13 mouse cellular contexts compared by ENCODE assay signal in genomic region chr6:37401928-37402327, GRCm38 (mm10). TPM values are rescaled to one million over a fixed set of nuclear protein-coding genes. Genes with fewer than 3 reads are reported as not detected.
A peak's percentile ranks its signal among the peaks of the same experiment; 100 is the strongest.
DNase-seq lines count a peak whose midpoint lies in the region; ATAC-seq and TF ChIP-seq lines count a peak whose summit lies in the region.
"Had no signal": no experiment of that assay in that cellular context is flagged by ENCODE, and none has a peak within 500 bp of the region (broad histone marks: within the 10 kb centered on the region; RNA-seq: fewer than 3 reads in every experiment).

No protein-coding gene starts in this region.

- no peak for ATAC-seq in hindbrain, embryonic 12.5 days (ENCODE audit: low FRiP score)
- peak; percentile 14 for ATAC-seq in Patski

- peaks cover 48% of the 10 kb centered on the region for H3K4me1 ChIP-seq in hindbrain, embryonic 10.5 days (replicated peaks)
- H3K4me1 ChIP-seq in hindbrain, embryonic 12.5 days, result peaks cover 16% of the 10 kb centered on the region
- peaks cover 39% of the 10 kb centered on the region for H3K4me1 ChIP-seq in embryonic fibroblast, embryonic 13.5 days (ENCODE audit: control insufficient read depth, insufficient read depth, low read length)
- H3K4me1 ChIP-seq: forebrain, embryonic 12.5 days; hindbrain, embryonic 15.5 days had no signal

- TF ChIP-seq CTCF in Patski (IDR thresholded peaks at IDR 0.05), result no peak
- no peak for TF ChIP-seq CTCF in embryonic fibroblast, embryonic 13.5 days (IDR thresholded peaks at IDR 0.05; ENCODE audit: borderline replicate concordance, insufficient read depth, low read length)

- in situ Hi-C loops in Patski (cut with MboI; ENCODE audit: low pct_unique_long_range_greater_than_20kb), result loop anchor here (5.0 kb wide), 1 partner anchor 35 kb away; no protein-coding TSS in a partner anchor

- WGBS in hindbrain, embryonic 10.5 days, result 54% methylated on average over 7 of the region's 7 CpGs
- 47% methylated on average over 7 of the region's 7 CpGs for WGBS in hindbrain, embryonic 12.5 days

- no peaks in the 10 kb centered on the region for H3K27me3 ChIP-seq in hindbrain, embryonic 10.5 days (ENCODE audit: insufficient read depth, poor library complexity, severe bottlenecking)
- no peaks in the 10 kb centered on the region for H3K27me3 ChIP-seq in hindbrain, embryonic 12.5 days
- H3K27me3 ChIP-seq in Patski, result no peaks in the 10 kb centered on the region
- H3K27me3 ChIP-seq: forebrain, embryonic 12.5 days; hindbrain, embryonic 15.5 days had no signal

- H3K36me3 ChIP-seq in hindbrain, embryonic 10.5 days, result no peaks in the 10 kb centered on the region
- H3K36me3 ChIP-seq in hindbrain, embryonic 12.5 days, result no peaks in the 10 kb centered on the region
- H3K36me3 ChIP-seq: forebrain, embryonic 12.5 days; hindbrain, embryonic 15.5 days had no signal

- POLR2A ChIA-PET in Patski (lab: Charles Lee), result no interaction called here

- CTCF ChIA-PET in Patski (lab: Charles Lee), result interaction anchor here (0.9 kb wide), 1 partner anchor 37 kb away, joined by 3 read pairs; no protein-coding TSS in a partner anchor

- DNase-seq in hindbrain, embryonic 10.5 days (ENCODE audit: low spot score), result no peak
- no peak for DNase-seq in Patski (ENCODE audit: low read depth, low spot score)
- DNase-seq in kidney, postnatal 25 days, result peak; percentile 40 to 66
- no peak for DNase-seq in yolk sac, embryonic 10.5 days (ENCODE audit: low spot score)
- DNase-seq in layer of hippocampus, adult 8-10 months (ENCODE audit: low spot score in 2 of 2), result no peak
- DNase-seq: adrenal gland, adult 2 months; cerebellum, postnatal 14 days; right cerebral cortex, postnatal 4 days had no signal

- TF ChIP-seq POLR2A in embryonic fibroblast, embryonic 13.5 days (IDR thresholded peaks at IDR 0.05; ENCODE audit: low read depth, low read length), result no peak

- no peak overlapping the region for H3K4me3 ChIP-seq in hindbrain, embryonic 10.5 days
- no peak overlapping the region for H3K4me3 ChIP-seq in hindbrain, embryonic 12.5 days
- H3K4me3 ChIP-seq in embryonic fibroblast, embryonic 13.5 days (ENCODE audit: insufficient read depth, low read length), result no peak overlapping the region
- H3K4me3 ChIP-seq: forebrain, embryonic 12.5 days; hindbrain, embryonic 15.5 days had no signal

- no peak overlapping the region for H3K4me2 ChIP-seq in hindbrain, embryonic 12.5 days (replicated peaks)
- H3K4me2 ChIP-seq: forebrain, embryonic 12.5 days; hindbrain, embryonic 15.5 days; midbrain, embryonic 11.5 days had no signal

- no peaks in the 10 kb centered on the region for H3K9me3 ChIP-seq in hindbrain, embryonic 10.5 days
- no peaks in the 10 kb centered on the region for H3K9me3 ChIP-seq in hindbrain, embryonic 12.5 days (replicated peaks)
- H3K9me3 ChIP-seq: forebrain, embryonic 12.5 days; hindbrain, embryonic 15.5 days had no signal

- H3K27ac ChIP-seq in hindbrain, embryonic 10.5 days, result peak overlapping the region; percentile 20; the same call in 1 of the 2 replicates
- no peak overlapping the region for H3K27ac ChIP-seq in hindbrain, embryonic 12.5 days
- H3K27ac ChIP-seq in embryonic fibroblast, embryonic 13.5 days (ENCODE audit: insufficient read depth, low read length), result peak overlapping the region; percentile 72
- H3K27ac ChIP-seq: forebrain, embryonic 12.5 days; hindbrain, embryonic 15.5 days had no signal

- no peak overlapping the region for H3K9ac ChIP-seq in hindbrain, embryonic 12.5 days
- H3K9ac ChIP-seq: forebrain, embryonic 12.5 days; hindbrain, embryonic 15.5 days had no signal

RNA-seq across cellular contexts. Expression of gene Creb3l2, which starts 40.0 kb away (rescaled TPM):
- 7.6 and 9.4 TPM in 2 replicates for polyA plus RNA-seq in hindbrain, embryonic 10.5 days (2016; fragmentation: Nextera tagmentation; extraction: Ambion mirVana)
- polyA plus RNA-seq in hindbrain, embryonic 12.5 days (2016; fragmentation: Nextera tagmentation; extraction: Ambion mirVana), result 14.9 and 16.7 TPM in 2 replicates
- 39.0 TPM for polyA plus RNA-seq in Patski (2021)
- 55.0 and 62.8 TPM in 2 replicates for polyA plus RNA-seq in embryonic fibroblast, embryonic 13.5 days (2011; ENCODE audit: insufficient read length, low read depth, missing spikeins)
- total RNA-seq in layer of hippocampus, adult 8-10 months (2022), result 10 to 100 TPM; 10.3 to 15.9 (median 12.8) TPM

Comparison
In these comparisons a context has a peak if more than half of its experiments do, and no peak if none do; other contexts are left out.
1. DNase-seq: peak in kidney, postnatal 25 days (2 of 2); none in hindbrain, embryonic 10.5 days (single experiment), Patski (single experiment), yolk sac, embryonic 10.5 days (single experiment) and layer of hippocampus, adult 8-10 months (0 of 2).